Comparison of ENCODE assay signal across 11 mouse cellular contexts in the genomic region with DNA sequence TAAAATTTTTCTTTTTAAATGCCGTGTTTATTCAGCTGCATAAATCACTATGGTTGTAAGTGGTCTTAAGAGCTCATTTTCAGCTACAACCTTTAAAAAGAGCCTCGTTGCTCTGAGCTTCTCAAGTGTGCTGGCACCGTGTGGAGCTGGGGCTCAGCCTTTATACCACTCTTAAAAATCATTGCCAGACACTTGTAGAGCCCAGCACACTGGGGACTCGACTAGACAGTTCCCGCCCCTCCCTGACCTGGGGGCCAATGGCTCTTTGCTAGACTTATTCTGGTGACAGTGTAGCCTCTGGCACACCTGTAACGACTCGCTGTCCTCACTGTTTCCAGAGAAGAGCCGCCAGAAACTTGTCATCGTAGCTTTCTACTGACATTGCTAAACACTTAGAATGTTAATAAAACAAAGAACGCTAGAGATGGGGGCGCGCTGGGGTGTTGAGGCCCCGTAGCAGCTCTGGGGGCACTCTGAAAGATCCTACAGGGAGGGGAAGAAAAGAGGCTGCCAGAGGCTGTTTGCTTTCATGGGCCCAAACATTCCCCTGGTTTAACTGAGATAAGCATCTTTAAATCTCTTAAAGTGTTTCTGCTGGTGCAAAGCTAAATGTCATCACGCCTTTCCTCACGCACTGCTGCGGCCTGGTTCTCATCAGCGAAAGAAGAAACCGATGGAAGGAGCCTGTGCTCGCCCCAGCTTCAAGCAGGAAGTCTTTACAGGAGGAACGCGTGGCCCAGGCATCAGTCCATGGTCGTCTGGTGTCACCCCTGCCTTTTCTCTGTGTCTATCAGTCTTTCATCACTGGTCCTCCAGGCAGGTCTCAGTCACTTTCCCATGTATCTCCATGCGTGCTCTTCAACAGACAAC.
DNase-seq lines count a peak whose midpoint lies in the region; ATAC-seq and TF ChIP-seq lines count a peak whose summit lies in the region.
"Had no signal": no experiment of that assay in that cellular context is flagged by ENCODE, and none has a peak within 500 bp of the region (broad histone marks: within the 10 kb centered on the region; RNA-seq: fewer than 3 reads in every experiment).

No protein-coding gene starts in this region.

- H3K9me3 ChIP-seq in heart, embryonic 15.5 days (replicated peaks), result no peaks in the 10 kb centered on the region
- H3K9me3 ChIP-seq in midbrain, embryonic 13.5 days, result no peaks in the 10 kb centered on the region
- no peaks in the 10 kb centered on the region for H3K9me3 ChIP-seq in midbrain, postnatal 0 days (ENCODE audit: low read length)
- H3K9me3 ChIP-seq in intestine, embryonic 16.5 days (ENCODE audit: control insufficient read depth, low read length), result no peaks in the 10 kb centered on the region
- H3K9me3 ChIP-seq: hindbrain, embryonic 13.5 days had no signal

- no peak for TF ChIP-seq CTCF in midbrain, postnatal 0 days (IDR thresholded peaks at IDR 0.05)

- ATAC-seq in heart, embryonic 15.5 days (replicated peaks; ENCODE audit: insufficient number of reproducible peaks, insufficient read depth, low FRiP score, low read depth), result no peak
- peak; percentile 37; the same call in 1 of the 2 replicates for ATAC-seq in midbrain, embryonic 13.5 days
- no peak for ATAC-seq in midbrain, postnatal 0 days (ENCODE audit: low FRiP score)
- peak; percentile 73 for ATAC-seq in intestine, embryonic 16.5 days

- no peak overlapping the region for H3K27ac ChIP-seq in heart, embryonic 15.5 days
- no peak overlapping the region for H3K27ac ChIP-seq in midbrain, embryonic 13.5 days
- H3K27ac ChIP-seq in midbrain, postnatal 0 days (ENCODE audit: low read depth, low read length), result no peak overlapping the region
- H3K27ac ChIP-seq in intestine, embryonic 16.5 days (ENCODE audit: low read length), result no peak overlapping the region
- H3K27ac ChIP-seq: hindbrain, embryonic 13.5 days had no signal

- no peak overlapping the region for H3K9ac ChIP-seq in heart, embryonic 15.5 days
- H3K9ac ChIP-seq in midbrain, embryonic 13.5 days (replicated peaks), result no peak overlapping the region
- H3K9ac ChIP-seq in midbrain, postnatal 0 days (replicated peaks; ENCODE audit: low read length, poor library complexity, severe bottlenecking), result no peak overlapping the region
- no peak overlapping the region for H3K9ac ChIP-seq in intestine, embryonic 16.5 days (ENCODE audit: low read depth, low read length)
- H3K9ac ChIP-seq: hindbrain, embryonic 13.5 days had no signal

- no peaks in the 10 kb centered on the region for H3K36me3 ChIP-seq in heart, embryonic 15.5 days
- H3K36me3 ChIP-seq in midbrain, embryonic 13.5 days, result no peaks in the 10 kb centered on the region
- no peaks in the 10 kb centered on the region for H3K36me3 ChIP-seq in midbrain, postnatal 0 days (ENCODE audit: insufficient read depth, low read length)
- H3K36me3 ChIP-seq in intestine, embryonic 16.5 days (ENCODE audit: control insufficient read depth, insufficient read depth, low read length), result no peaks in the 10 kb centered on the region
- H3K36me3 ChIP-seq: hindbrain, embryonic 13.5 days had no signal

- H3K27me3 ChIP-seq in heart, embryonic 15.5 days, result peaks cover 34% of the 10 kb centered on the region
- no peaks in the 10 kb centered on the region; the same call in 1 of the 2 replicates for H3K27me3 ChIP-seq in midbrain, embryonic 13.5 days
- no peaks in the 10 kb centered on the region for H3K27me3 ChIP-seq in midbrain, postnatal 0 days (ENCODE audit: insufficient read depth, low read length)
- no peaks in the 10 kb centered on the region for H3K27me3 ChIP-seq in intestine, embryonic 16.5 days (replicated peaks; ENCODE audit: control insufficient read depth, insufficient read depth, low read length)
- H3K27me3 ChIP-seq: hindbrain, embryonic 13.5 days had no signal

- H3K4me3 ChIP-seq in heart, embryonic 15.5 days, result no peak overlapping the region
- H3K4me3 ChIP-seq in midbrain, embryonic 13.5 days (replicated peaks), result no peak overlapping the region
- H3K4me3 ChIP-seq in midbrain, postnatal 0 days (ENCODE audit: low read depth, low read length), result no peak overlapping the region
- H3K4me3 ChIP-seq in intestine, embryonic 16.5 days (ENCODE audit: low read length), result no peak overlapping the region
- H3K4me3 ChIP-seq: hindbrain, embryonic 13.5 days had no signal

- WGBS in heart, embryonic 15.5 days, result 18% methylated on average over 23 of the region's 23 CpGs
- WGBS in midbrain, embryonic 13.5 days, result 72% methylated on average over 23 of the region's 23 CpGs
- 63% methylated on average over 23 of the region's 23 CpGs for WGBS in midbrain, postnatal 0 days
- WGBS in intestine, embryonic 16.5 days, result 25% methylated on average over 23 of the region's 23 CpGs

- H3K4me2 ChIP-seq in heart, embryonic 15.5 days, result peak overlapping the region; percentile 5; the same call in 1 of the 2 replicates
- H3K4me2 ChIP-seq in midbrain, embryonic 13.5 days (replicated peaks), result no peak overlapping the region
- H3K4me2 ChIP-seq in midbrain, postnatal 0 days (ENCODE audit: low read depth, low read length, poor library complexity, severe bottlenecking), result no peak overlapping the region
- H3K4me2 ChIP-seq in intestine, embryonic 16.5 days (ENCODE audit: low read depth, low read length), result 0 out of 2 replicates have a peak overlapping the region, but pooled peaks have one; percentile 3
- H3K4me2 ChIP-seq: hindbrain, embryonic 13.5 days had no signal

- peaks cover 14% of the 10 kb centered on the region for H3K4me1 ChIP-seq in heart, embryonic 15.5 days (replicated peaks)
- peaks cover 6% of the 10 kb centered on the region; the same call in 1 of the 2 replicates for H3K4me1 ChIP-seq in midbrain, embryonic 13.5 days (replicated peaks)
- no peaks in the 10 kb centered on the region for H3K4me1 ChIP-seq in midbrain, postnatal 0 days (ENCODE audit: insufficient read depth, low read length)
- H3K4me1 ChIP-seq in intestine, embryonic 16.5 days (ENCODE audit: control insufficient read depth, insufficient read depth, low read length), result peaks cover 9% of the 10 kb centered on the region
- H3K4me1 ChIP-seq: hindbrain, embryonic 13.5 days had no signal

- no peak for DNase-seq in heart, postnatal 4 days
- DNase-seq in midbrain, postnatal 0 days (ENCODE audit: low spot score), result no peak
- peak; percentile 39 for DNase-seq in yolk sac, embryonic 10.5 days (ENCODE audit: low spot score)
- DNase-seq in adrenal gland, postnatal 25 days, result no peak
- no peak for DNase-seq in spleen, postnatal 36 days (ENCODE audit: low spot score in 2 of 2)
- DNase-seq: cerebellum, postnatal 10 days; liver had no signal

Comparison
In these comparisons a context has a peak if more than half of its experiments do, and no peak if none do; other contexts are left out.
1. ATAC-seq: peak in midbrain, embryonic 13.5 days (single experiment) and intestine, embryonic 16.5 days (single experiment); none in heart, embryonic 15.5 days (single experiment) and midbrain, postnatal 0 days (single experiment).
2. H3K4me2 ChIP-seq: peak in heart, embryonic 15.5 days (single experiment) and intestine, embryonic 16.5 days (single experiment); none in midbrain, embryonic 13.5 days (single experiment) and midbrain, postnatal 0 days (single experiment).